Mouse (Mus musculus) midbrain, embryonic 14.5 days (tissue): ENCODE measurements at regions not wholly inside any gene's neighbourhood (a gene's known extent, or its start where the extent isn't known, plus 50 kb on each side); places are given as distances from the start of the nearest gene placed in this dataset.

Experiments
- ATAC-seq: fragments of 200-750 bp; cut with Nextera tagmentation; 2 replicates; pipeline ENCODE4 v1.8.0; 2017; ENCODE audit warnings: moderate number of reproducible peaks, moderate library complexity; ENCODE audit not compliant: low FRiP score, low TSS enrichment
- DNase-seq: peaks from one replicate; pipeline ENCODE4 v3.0.0-alpha.2; 2015
- H3K27ac ChIP-seq: fragments of 300-500 bp; sonication (generic); replicated peaks from 2 replicates; pipeline ENCODE4 v1.5.1; 2014; ENCODE audit warnings: mild to moderate bottlenecking, low read depth, low read length, moderate library complexity
- H3K27me3 ChIP-seq: fragments of 300-500 bp; sonication (generic); 2 replicates; pipeline ENCODE4 v1.6.1; 2014; ENCODE audit warnings: low read length, control low read depth, mixed read lengths; ENCODE audit not compliant: control insufficient read depth, insufficient read depth
- H3K36me3 ChIP-seq: fragments of 300-500 bp; sonication (generic); 2 replicates; pipeline ENCODE4 v1.6.1; 2014; ENCODE audit warnings: low read length, control low read depth; ENCODE audit not compliant: control insufficient read depth, insufficient read depth
- H3K4me1 ChIP-seq: fragments of 300-500 bp; sonication (generic); 2 replicates; pipeline ENCODE4 v1.6.1; 2014; ENCODE audit warnings: mild to moderate bottlenecking, antibody characterized with exemption, low read length, control low read depth; ENCODE audit not compliant: control insufficient read depth, insufficient read depth
- H3K4me2 ChIP-seq: fragments of 300-500 bp; sonication (generic); 2 replicates; pipeline ENCODE4 v1.6.1; 2014; ENCODE audit warnings: mild to moderate bottlenecking, low read length, moderate library complexity
- H3K4me3 ChIP-seq: fragments of 300-500 bp; sonication (generic); replicated peaks from 2 replicates; pipeline ENCODE4 v1.5.1; 2014; ENCODE audit warnings: low read depth, low read length
- H3K9ac ChIP-seq: fragments of 300-500 bp; sonication (generic); replicated peaks from 2 replicates; pipeline ENCODE4 v1.6.1; 2014; ENCODE audit warnings: mild to moderate bottlenecking, low read length, moderate library complexity
- H3K9me3 ChIP-seq: fragments of 300-500 bp; sonication (generic); 2 replicates; pipeline ENCODE4 v1.6.1; 2016; ENCODE audit warnings: low read length, control low read depth, mixed read lengths; ENCODE audit not compliant: control insufficient read depth
- WGBS: fragments of 180-500 bp; shearing (Covaris S2); extraction: QIAGEN DNeasy Blood & Tissue Kit; methylation state at CpG from one replicate; pipeline ENCODE4 v1.1.7; 2014; 5-methylcytosine and 5-hydroxymethylcytosine counted together

DNA sequence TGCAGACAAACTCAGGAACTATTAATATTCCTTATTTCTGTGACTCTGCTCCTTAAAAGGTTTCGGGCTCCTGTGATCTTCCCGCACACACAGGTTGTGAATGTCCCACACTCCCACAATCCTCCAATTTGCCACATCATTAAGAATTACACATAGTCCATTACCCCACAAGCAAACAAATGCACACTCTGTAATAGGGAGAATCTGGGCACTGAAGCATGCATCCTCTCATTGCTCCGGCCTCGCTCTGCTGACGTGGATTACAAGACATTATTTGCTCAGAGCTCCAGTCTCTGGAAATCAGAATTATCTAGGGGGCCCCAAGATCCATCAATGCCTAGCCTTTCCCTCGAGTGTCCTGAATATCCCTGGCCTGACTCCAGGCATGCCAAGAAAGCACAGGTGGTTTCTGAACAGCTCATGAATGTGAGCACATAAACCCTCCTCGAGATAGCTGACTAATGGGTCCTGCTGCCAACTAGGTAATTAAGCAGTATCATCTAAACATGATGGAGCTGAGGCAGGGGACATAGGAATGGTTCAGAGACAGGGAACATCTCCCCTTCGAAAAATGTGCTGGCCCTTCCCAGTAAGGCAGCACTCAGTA, 504.2 kb downstream of the Epha4 start:
- no peak for ATAC-seq
- no peaks in the 10 kb centered on the region for H3K36me3 ChIP-seq
- H3K9me3 ChIP-seq, result no peaks in the 10 kb centered on the region
- 0 out of 2 replicates have a peak, but pooled peaks cover 4% of the 10 kb centered on the region for H3K4me1 ChIP-seq
- WGBS, result 49% methylated on average over 8 of the region's 8 CpGs
- no peak for DNase-seq
- H3K27ac ChIP-seq, result no peak overlapping the region
- no peak overlapping the region for H3K4me3 ChIP-seq
- H3K9ac ChIP-seq, result no peak overlapping the region
- no peak overlapping the region for H3K4me2 ChIP-seq
- no peaks in the 10 kb centered on the region for H3K27me3 ChIP-seq

- no peak overlapping the region for H3K4me3 ChIP-seq
- H3K9ac ChIP-seq, result no peak overlapping the region
- H3K36me3 ChIP-seq, result no peaks in the 10 kb centered on the region
- DNase-seq (no peak), ATAC-seq (no peak)
- no peaks in the 10 kb centered on the region for H3K9me3 ChIP-seq
- H3K4me1 ChIP-seq, result no peaks in the 10 kb centered on the region
- H3K27me3 ChIP-seq, result no peaks in the 10 kb centered on the region
- no peak overlapping the region for H3K4me2 ChIP-seq
- no peak overlapping the region for H3K27ac ChIP-seq
- WGBS, result 87% methylated on average over 4 of the region's 4 CpGs
These were observed 487.2 kb downstream of the Epha4 start for GRCm38 (mm10) chr1:77027656-77028055.

- Histone ChIP-seq H3K4me2 (no peak overlapping the region), H3K9ac (no peak overlapping the region), H3K4me3 (no peak overlapping the region), H3K27ac (no peak overlapping the region), H3K9me3 (no peaks in the 10 kb centered on the region), H3K36me3 (no peaks in the 10 kb centered on the region), H3K4me1 (no peaks in the 10 kb centered on the region), H3K27me3 (no peaks in the 10 kb centered on the region)
- no peak for ATAC-seq
- 85% methylated on average over 6 of the region's 6 CpGs for WGBS
- no peak for DNase-seq
These were observed 486.7 kb downstream of the Epha4 start for GRCm38 (mm10) chr1:77028216-77028615.

DNA sequence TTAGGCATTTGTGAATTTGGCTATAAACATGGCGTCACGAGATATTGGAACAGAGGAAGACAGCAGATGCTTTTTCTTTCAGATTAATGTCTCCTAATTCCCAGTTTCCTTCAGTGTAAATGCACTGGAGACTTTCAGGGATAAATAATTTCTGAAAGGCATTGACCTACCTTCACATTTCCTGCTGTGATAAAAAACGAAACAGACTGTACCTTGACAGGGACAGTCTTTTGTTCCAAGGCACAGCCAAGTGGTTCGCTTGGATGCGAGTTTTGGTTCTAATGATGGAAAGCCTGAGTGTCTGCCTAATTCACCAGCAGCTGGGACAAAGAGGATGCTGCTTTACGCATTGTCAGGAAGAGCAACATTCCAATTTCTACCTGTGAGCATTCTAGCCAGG, 485.8 kb downstream of the Epha4 start:
- H3K4me2 ChIP-seq, result no peak overlapping the region
- H3K9me3 ChIP-seq, result no peaks in the 10 kb centered on the region
- no peaks in the 10 kb centered on the region for H3K4me1 ChIP-seq
- no peak overlapping the region for H3K4me3 ChIP-seq
- no peaks in the 10 kb centered on the region for H3K27me3 ChIP-seq
- H3K27ac ChIP-seq, result no peak overlapping the region
- H3K9ac ChIP-seq, result no peak overlapping the region
- WGBS, result 94% methylated on average over 6 of the region's 6 CpGs
- DNase-seq, result no peak
- no peaks in the 10 kb centered on the region for H3K36me3 ChIP-seq
- ATAC-seq, result no peak

DNA sequence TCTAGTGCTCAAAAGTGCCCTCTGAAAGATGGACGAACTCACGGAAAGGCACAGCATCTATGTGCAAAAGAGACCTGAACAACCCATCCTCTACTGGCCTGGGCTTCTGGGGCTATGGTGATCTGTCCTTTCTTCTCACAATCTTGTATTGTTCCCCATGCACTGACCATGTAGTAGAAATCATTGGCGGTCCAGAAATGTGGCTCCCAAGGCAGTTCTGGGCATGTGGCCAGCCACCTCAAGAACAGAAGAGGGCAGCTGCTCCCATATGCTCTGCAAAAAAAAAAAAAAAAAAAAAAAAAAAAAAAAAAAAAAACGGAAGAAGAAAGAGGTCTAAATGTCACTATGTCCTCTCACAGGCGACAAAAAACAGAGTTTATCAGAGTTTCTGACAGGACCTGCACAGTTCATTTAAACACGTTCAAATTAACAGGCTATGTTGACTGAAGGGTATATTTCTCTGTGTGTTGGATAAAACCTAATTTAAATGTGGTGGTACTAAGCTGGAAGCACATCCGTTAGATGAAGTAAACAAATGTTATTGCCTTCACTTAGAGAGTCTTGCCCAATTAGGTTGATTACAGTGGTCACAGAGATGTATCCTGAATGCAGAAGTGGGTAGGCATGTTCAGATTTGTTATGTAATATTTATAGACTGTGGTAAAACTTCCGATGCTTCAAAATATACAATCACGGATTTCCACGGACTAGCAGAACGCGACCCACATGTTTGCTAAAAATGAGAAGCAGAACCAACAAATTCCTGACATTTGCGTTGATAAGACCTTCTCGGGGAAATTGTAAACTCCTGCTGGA, 470.9 kb downstream of the Epha4 start:
- H3K4me3 ChIP-seq, result no peak overlapping the region
- 90% methylated on average over 14 of the region's 14 CpGs for WGBS
- no peaks in the 10 kb centered on the region for H3K36me3 ChIP-seq
- DNase-seq (no peak), ATAC-seq (no peak)
- no peaks in the 10 kb centered on the region for H3K9me3 ChIP-seq
- H3K4me1 ChIP-seq, result no peaks in the 10 kb centered on the region
- no peak overlapping the region for H3K4me2 ChIP-seq
- no peak overlapping the region for H3K27ac ChIP-seq
- no peak overlapping the region for H3K9ac ChIP-seq
- no peaks in the 10 kb centered on the region for H3K27me3 ChIP-seq

DNA sequence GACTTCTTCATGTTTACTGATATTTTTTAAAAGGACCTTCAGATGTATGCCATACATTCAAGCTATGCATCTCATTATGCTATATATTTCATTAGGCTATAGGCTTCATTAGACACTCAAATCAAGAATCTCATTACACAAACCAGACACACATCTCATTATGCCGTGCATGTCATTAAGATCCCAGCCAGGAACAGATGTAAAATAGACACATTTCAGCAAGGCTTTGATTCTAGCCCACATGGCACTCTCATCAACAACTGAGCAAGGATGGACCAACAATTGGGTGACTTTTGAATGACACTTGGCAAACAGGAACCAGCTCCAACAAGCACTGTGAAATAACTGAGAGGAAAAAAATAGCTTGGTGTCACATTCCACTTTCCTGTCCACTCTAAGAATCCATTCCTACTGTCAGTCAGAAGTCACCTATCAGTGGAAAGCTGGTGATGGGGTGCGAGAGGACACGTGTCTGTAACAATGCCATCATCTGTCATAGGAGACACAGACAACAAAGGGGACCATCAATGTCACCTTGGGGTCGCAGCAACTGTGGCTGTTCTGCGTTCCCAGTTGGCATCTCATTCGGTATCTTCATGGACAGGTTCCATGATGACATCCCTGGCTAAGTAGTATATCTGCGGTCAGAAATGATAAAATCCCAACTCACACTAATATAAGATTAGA, 466.0 kb downstream of the Epha4 start:
- 87% methylated on average over 7 of the region's 7 CpGs for WGBS
- Histone ChIP-seq H3K4me3 (no peak overlapping the region), H3K4me1 (no peaks in the 10 kb centered on the region), H3K4me2 (no peak overlapping the region), H3K9ac (no peak overlapping the region), H3K27ac (no peak overlapping the region), H3K9me3 (no peaks in the 10 kb centered on the region), H3K27me3 (no peaks in the 10 kb centered on the region), H3K36me3 (no peaks in the 10 kb centered on the region)
- no peak for DNase-seq
- ATAC-seq, result no peak

- Histone ChIP-seq H3K27me3 (no peaks in the 10 kb centered on the region), H3K4me1 (no peaks in the 10 kb centered on the region), H3K9me3 (no peaks in the 10 kb centered on the region), H3K36me3 (no peaks in the 10 kb centered on the region), H3K4me2 (no peak overlapping the region), H3K27ac (no peak overlapping the region), H3K4me3 (no peak overlapping the region), H3K9ac (no peak overlapping the region)
- no peak for ATAC-seq
- no peak for DNase-seq
- WGBS, result 81% methylated on average over 5 of the region's 5 CpGs
These were observed 463.6 kb downstream of the Epha4 start for GRCm38 (mm10) chr1:77051239-77051638.

GRCm38 (mm10) chr1:77053837-77054540, 460.9 kb downstream of the Epha4 start:
- Histone ChIP-seq H3K9me3 (no peaks in the 10 kb centered on the region), H3K36me3 (no peaks in the 10 kb centered on the region), H3K27me3 (no peaks in the 10 kb centered on the region), H3K4me3 (no peak overlapping the region), H3K4me2 (no peak overlapping the region), H3K27ac (no peak overlapping the region), H3K9ac (no peak overlapping the region), H3K4me1 (no peaks in the 10 kb centered on the region)
- DNase-seq, result no peak
- WGBS, result 84% methylated on average over 4 of the region's 4 CpGs
- ATAC-seq, result no peak
